Mouse (Mus musculus) mature B cell (primary cell): Measurements from ENCODE around the gene Dpf1.

Source experiments
- in situ Hi-C: fragments of 300-500 bp; cut with MboI; formaldehyde crosslinking; loops from 2 replicates; pipeline ENCODE4 v1.14.3; 2019

Gene Dpf1

GRCm38 (mm10) chr7:29309749-29310148 lies 6.0 kb downstream of the Dpf1 start:
- in situ Hi-C loops = no loop called here

- in situ Hi-C loops = no loop called here
These were observed 9.3 kb downstream of the Dpf1 start for GRCm38 (mm10) chr7:29313051-29313450.

- in situ Hi-C loops = no loop called here
These were observed 10.0 kb downstream of the Dpf1 start for GRCm38 (mm10) chr7:29313572-29314261.

GRCm38 (mm10) chr7:29314844-29315628 lies 11.3 kb downstream of the Dpf1 start:
- in situ Hi-C loops = no loop called here

GRCm38 (mm10) chr7:29316137-29316734 lies 12.5 kb downstream of the Dpf1 start:
- in situ Hi-C loops = no loop called here

- in situ Hi-C loops = no loop called here
These were observed 13.2 kb downstream of the Dpf1 start for GRCm38 (mm10) chr7:29316976-29317375.

- in situ Hi-C loops = no loop called here
These were observed 13.8 kb downstream of the Dpf1 start for GRCm38 (mm10) chr7:29317558-29317957.

GRCm38 (mm10) chr7:29318115-29318911 lies 14.6 kb downstream of the Dpf1 start:
- in situ Hi-C loops = no loop called here

- in situ Hi-C loops = no loop called here
These were observed 15.9 kb downstream of the Dpf1 start for GRCm38 (mm10) chr7:29319337-29320307.

- in situ Hi-C loops = no loop called here
These were observed 23.3 kb downstream of the Dpf1 start for GRCm38 (mm10) chr7:29327087-29327486.

GRCm38 (mm10) chr7:29328984-29329383 lies 25.2 kb downstream of the Dpf1 start:
- in situ Hi-C loops = no loop called here

GRCm38 (mm10) chr7:29334156-29334555 lies 30.4 kb downstream of the Dpf1 start:
- in situ Hi-C loops = no loop called here

- in situ Hi-C loops = no loop called here
These were observed 31.5 kb downstream of the Dpf1 start for GRCm38 (mm10) chr7:29335276-29335675.

- in situ Hi-C loops = no loop called here
These were observed 32.3 kb downstream of the Dpf1 start for GRCm38 (mm10) chr7:29335841-29336671.

GRCm38 (mm10) chr7:29336795-29337319 lies 33.1 kb downstream of the Dpf1 start:
- in situ Hi-C loops = no loop called here

GRCm38 (mm10) chr7:29337766-29338165 lies 34.0 kb downstream of the Dpf1 start:
- in situ Hi-C loops = no loop called here

GRCm38 (mm10) chr7:29338351-29338919 lies 34.7 kb downstream of the Dpf1 start:
- in situ Hi-C loops = no loop called here

GRCm38 (mm10) chr7:29338984-29339679 lies 35.4 kb downstream of the Dpf1 start:
- in situ Hi-C loops = no loop called here

GRCm38 (mm10) chr7:29340247-29340646 lies 36.5 kb downstream of the Dpf1 start:
- in situ Hi-C loops = no loop called here
